ENCODE assay signal across 8 mouse cellular contexts in the genomic region with DNA sequence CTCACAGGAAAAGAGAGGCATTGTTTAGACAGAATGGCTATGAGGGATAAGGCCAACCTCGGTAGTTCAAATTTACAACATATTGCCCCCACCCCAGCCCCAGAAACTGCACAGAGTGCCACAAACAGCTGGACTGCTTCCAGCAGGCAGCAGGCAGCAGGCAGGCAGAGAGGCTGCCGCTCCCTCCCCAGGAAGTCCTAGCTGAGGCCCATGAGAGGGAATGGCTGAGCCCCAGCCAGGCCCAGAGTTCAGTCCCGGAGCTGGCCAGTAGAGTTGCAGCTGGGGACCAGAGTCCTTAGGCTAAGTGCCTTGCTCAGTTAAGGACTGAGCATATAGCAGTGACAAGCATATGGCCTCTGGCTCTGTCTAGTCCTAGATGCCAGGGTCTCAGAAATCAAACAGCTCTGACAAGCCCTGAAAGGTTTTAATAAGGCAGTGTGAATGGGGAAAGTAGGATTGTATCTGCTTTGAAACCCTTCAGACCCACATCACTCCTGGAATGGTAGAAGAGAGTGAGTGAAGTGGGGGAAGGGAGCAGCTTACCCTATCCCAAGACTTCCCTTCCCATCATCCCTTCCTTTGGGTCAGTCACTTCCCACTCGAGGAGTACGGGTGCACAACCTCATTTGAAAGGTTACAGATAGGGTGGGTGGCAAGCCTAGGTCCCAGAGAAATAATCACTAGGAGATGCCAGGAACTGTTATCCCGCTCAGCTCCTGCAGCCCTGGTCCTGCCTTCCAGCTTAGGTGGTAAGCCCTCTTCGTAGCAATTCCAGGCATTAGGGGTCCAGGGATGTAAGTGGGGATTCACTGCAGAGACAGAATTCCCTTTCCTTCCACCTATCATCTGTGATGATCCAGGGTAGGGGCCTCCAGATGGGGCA. TPM values are rescaled to one million over a fixed set of nuclear protein-coding genes. Genes with fewer than 3 reads are reported as not detected.
A peak's percentile ranks its signal among the peaks of the same experiment; 100 is the strongest.
DNase-seq lines count a peak whose midpoint lies in the region; TF ChIP-seq lines count a peak whose summit lies in the region.

No protein-coding gene starts in this region.

- H3K79me2 ChIP-seq in heart, adult 2 months (replicated peaks; ENCODE audit: control insufficient read depth, insufficient read depth, low read length), result no peaks in the 10 kb centered on the region
- H3K79me2 ChIP-seq in macrophage (ENCODE audit: inconsistent target), result no peaks in the 10 kb centered on the region

- no peak overlapping the region for H3K9ac ChIP-seq in heart, adult 2 months (ENCODE audit: low read depth, low read length)

- TF ChIP-seq EP300 in heart, adult 2 months (IDR thresholded peaks at IDR 0.05; ENCODE audit: insufficient read depth, low read depth, low read length), result no peak

- peaks cover 24% of the 10 kb centered on the region for H3K4me1 ChIP-seq in heart, adult 2 months (ENCODE audit: control insufficient read depth, insufficient read depth, low read length)
- peaks cover 41% of the 10 kb centered on the region for H3K4me1 ChIP-seq in bone marrow macrophage, adult 2 months (ENCODE audit: control insufficient read depth, insufficient read depth, low read length)

- H3K4me3 ChIP-seq in heart, adult 2 months, result no peak overlapping the region; the same call in 1 of the 2 replicates
- no peak overlapping the region; the same call in 1 of the 2 replicates for H3K4me3 ChIP-seq in bone marrow macrophage, adult 2 months (ENCODE audit: insufficient read depth, low read length)
- H3K4me3 ChIP-seq in macrophage (ENCODE audit: inconsistent target), result no peak overlapping the region

- H3K36me3 ChIP-seq in heart, adult 2 months (ENCODE audit: control insufficient read depth, insufficient read depth, low read length), result no peaks in the 10 kb centered on the region
- H3K36me3 ChIP-seq in macrophage (ENCODE audit: inconsistent target), result no peaks in the 10 kb centered on the region

- no peak; the same call in 1 of the 2 replicates for TF ChIP-seq CTCF in heart, adult 2 months (IDR thresholded peaks at IDR 0.05)
- no peak for TF ChIP-seq CTCF in bone marrow macrophage, adult 2 months (IDR thresholded peaks at IDR 0.05; ENCODE audit: low read depth, low read length)

- intact Hi-C loops in heart, adult 2 months (cut with DNase I), result no loop called here
- intact Hi-C loops in gastrocnemius, postnatal 14 days (cut with DNase I; ENCODE audit: low total_unique reads), result no loop called here

- H3K27me3 ChIP-seq in heart, adult 2 months (ENCODE audit: control insufficient read depth, insufficient read depth, low read length), result no peaks in the 10 kb centered on the region

- TF ChIP-seq POLR2A in heart, adult 2 months (IDR thresholded peaks at IDR 0.05; ENCODE audit: insufficient read depth, low read depth, low read length), result no peak
- no peak for TF ChIP-seq POLR2A in bone marrow macrophage, adult 2 months (IDR thresholded peaks at IDR 0.05; ENCODE audit: borderline replicate concordance, low read depth, low read length)

- WGBS in heart, adult 2 months, result 32% methylated on average over 7 of the region's 7 CpGs
- WGBS in macrophage (ENCODE audit: missing documents), result 45% methylated on average over 7 of the region's 7 CpGs

- H3K27ac ChIP-seq in heart, adult 2 months, result peak overlapping the region; percentile 76
- H3K27ac ChIP-seq in bone marrow macrophage, adult 2 months (ENCODE audit: insufficient read depth, low read depth, low read length), result peak overlapping the region; percentile 86
- peak overlapping the region; percentile 34 for H3K27ac ChIP-seq in macrophage

- peak; percentile 66 to 71 for DNase-seq in heart, adult 2 months
- DNase-seq in heart, adult 8-10 months (ENCODE audit: low spot score), result no peak
- peak; percentile 55 for DNase-seq in gastrocnemius, postnatal 14 days
- peak; percentile 71 for DNase-seq in kidney, postnatal 10 days
- DNase-seq in layer of hippocampus, adult 9-11 months, result no peak
- no peak for DNase-seq in yolk sac, embryonic 10.5 days (ENCODE audit: low spot score)

RNA-seq across cellular contexts. Expression of gene Mpg, which starts 0.8 kb away (rescaled TPM):
- 1 to 10 TPM; 5.1 to 6.2 TPM for total RNA-seq in heart, adult 2 months (2021)
- polyA plus RNA-seq in heart, adult 2 months (2012; rRNA removed), result 5.2 and 6.0 TPM in 2 replicates
- 1 to 10 TPM; 5.5 to 7.7 (median 6.2) TPM for total RNA-seq in heart, adult 8-10 months (2022)
- 13.8 and 15.3 TPM in 2 replicates for polyA plus RNA-seq in bone marrow macrophage, adult 2 months (2012; ENCODE audit: insufficient read depth, insufficient read length, missing spikeins)
- total RNA-seq in gastrocnemius, postnatal 14 days (2021), result 1 to 10 TPM; 7.9 to 9.6 TPM
- 10 to 100 TPM in 16 of 26 experiments, 1 to 10 TPM in 10; 3.0 to 38.9 (median 13.2) TPM for total RNA-seq in macrophage (2018; cell fraction: chromatin; rRNA removed)
- 10 to 100 TPM in 2 of 26 experiments, 1 to 10 TPM in 24; 5.4 to 11.7 (median 7.7) TPM for total RNA-seq in macrophage (2018; cell fraction: cytosol; rRNA removed)
- total RNA-seq in macrophage (2018; cell fraction: nucleus; rRNA removed), result 10 to 100 TPM in 12 of 26 experiments, 1 to 10 TPM in 14; 4.6 to 30.5 (median 9.6) TPM
- 4.6 to 9.9 TPM (median 8.8 TPM) in 3 replicates for polyA plus RNA-seq in macrophage (2018)

RNA-seq across cellular contexts. Expression of gene Rhbdf1, which starts 3.4 kb away (rescaled TPM):
- total RNA-seq in heart, adult 2 months (2021), result 10 to 100 TPM; 22.8 to 23.9 TPM
- 70.3 and 92.8 TPM in 2 replicates for polyA plus RNA-seq in heart, adult 2 months (2012; rRNA removed)
- 10 to 100 TPM; 20.4 to 26.8 (median 23.0) TPM for total RNA-seq in heart, adult 8-10 months (2022)
- 3.4 and 4.7 TPM in 2 replicates for polyA plus RNA-seq in bone marrow macrophage, adult 2 months (2012; ENCODE audit: insufficient read depth, insufficient read length, missing spikeins)
- total RNA-seq in gastrocnemius, postnatal 14 days (2021), result 10 to 100 TPM; 18.4 to 24.4 TPM
- total RNA-seq in macrophage (2018; cell fraction: chromatin; rRNA removed), result 10 to 100 TPM in 6 of 26 experiments, 1 to 10 TPM in 18, under 1 TPM in 1, not detected in 1; 0.68 to 68.6 (median 4.9) TPM
- total RNA-seq in macrophage (2018; cell fraction: cytosol; rRNA removed), result 1 to 10 TPM in 13 of 26 experiments, under 1 TPM in 13; 0.17 to 3.9 (median 0.83) TPM
- 10 to 100 TPM in 2 of 26 experiments, 1 to 10 TPM in 14, under 1 TPM in 9, not detected in 1; 0.30 to 30.7 (median 3.1) TPM for total RNA-seq in macrophage (2018; cell fraction: nucleus; rRNA removed)
- 1.8 to 2.5 TPM (median 2.3 TPM) in 3 replicates for polyA plus RNA-seq in macrophage (2018)

RNA-seq across cellular contexts. Expression of gene Snrnp25, which starts 20.2 kb away (rescaled TPM):
- total RNA-seq in heart, adult 2 months (2021), result 10 to 100 TPM; 10.0 to 13.3 TPM
- polyA plus RNA-seq in heart, adult 2 months (2012; rRNA removed), result 11.8 and 13.8 TPM in 2 replicates
- 10 to 100 TPM in 3 of 4 experiments, 1 to 10 TPM in 1; 9.7 to 14.0 (median 11.8) TPM for total RNA-seq in heart, adult 8-10 months (2022)
- 29.6 and 40.2 TPM in 2 replicates for polyA plus RNA-seq in bone marrow macrophage, adult 2 months (2012; ENCODE audit: insufficient read depth, insufficient read length, missing spikeins)
- 1 to 10 TPM; 8.6 to 8.9 TPM for total RNA-seq in gastrocnemius, postnatal 14 days (2021)
- 1 to 10 TPM in 15 of 26 experiments, not detected in 11; 2.1 to 6.2 (median 3.4) TPM for total RNA-seq in macrophage (2018; cell fraction: chromatin; rRNA removed)
- total RNA-seq in macrophage (2018; cell fraction: cytosol; rRNA removed), result 10 to 100 TPM; 12.1 to 20.7 (median 15.7) TPM
- total RNA-seq in macrophage (2018; cell fraction: nucleus; rRNA removed), result 10 to 100 TPM in 1 of 26 experiments, 1 to 10 TPM in 24, not detected in 1; 1.1 to 10.3 (median 3.5) TPM
- polyA plus RNA-seq in macrophage (2018), result 11.3 to 20.8 TPM (median 18.7 TPM) in 3 replicates

RNA-seq across cellular contexts. Expression of gene Il9r, which starts 25.4 kb away (rescaled TPM):
- total RNA-seq in heart, adult 2 months (2021), result not detected
- 0.03 and 0.37 TPM in 2 replicates for polyA plus RNA-seq in heart, adult 2 months (2012; rRNA removed)
- total RNA-seq in heart, adult 8-10 months (2022), result under 1 TPM in 3 of 4 experiments, not detected in 1; 0.05 to 0.40 (median 0.09) TPM
- polyA plus RNA-seq in bone marrow macrophage, adult 2 months (2012; ENCODE audit: insufficient read depth, insufficient read length, missing spikeins), result not detected in 2 replicates
- total RNA-seq in gastrocnemius, postnatal 14 days (2021), result under 1 TPM in 1 of 2 experiments, not detected in 1; 0.31 TPM
- not detected for total RNA-seq in macrophage (2018; cell fraction: chromatin; rRNA removed)
- total RNA-seq in macrophage (2018; cell fraction: cytosol; rRNA removed), result not detected
- total RNA-seq in macrophage (2018; cell fraction: nucleus; rRNA removed), result not detected
- polyA plus RNA-seq in macrophage (2018), result not detected in 3 replicates

RNA-seq across cellular contexts. Expression of gene Nprl3, which starts 42.0 kb away (rescaled TPM):
- total RNA-seq in heart, adult 2 months (2021), result 10 to 100 TPM; 27.1 to 27.2 TPM
- polyA plus RNA-seq in heart, adult 2 months (2012; rRNA removed), result 59.5 and 79.9 TPM in 2 replicates
- 10 to 100 TPM; 27.3 to 29.9 (median 28.3) TPM for total RNA-seq in heart, adult 8-10 months (2022)
- polyA plus RNA-seq in bone marrow macrophage, adult 2 months (2012; ENCODE audit: insufficient read depth, insufficient read length, missing spikeins), result 14.2 and 18.5 TPM in 2 replicates
- total RNA-seq in gastrocnemius, postnatal 14 days (2021), result 10 to 100 TPM; 17.8 to 19.2 TPM
- total RNA-seq in macrophage (2018; cell fraction: chromatin; rRNA removed), result 100 to 1,000 TPM in 9 of 26 experiments, 10 to 100 TPM in 17; 27.5 to 149 (median 85.2) TPM
- total RNA-seq in macrophage (2018; cell fraction: cytosol; rRNA removed), result 10 to 100 TPM in 4 of 26 experiments, 1 to 10 TPM in 22; 4.0 to 13.4 (median 7.6) TPM
- 10 to 100 TPM; 10.6 to 78.2 (median 34.5) TPM for total RNA-seq in macrophage (2018; cell fraction: nucleus; rRNA removed)
- 7.4 to 12.0 TPM (median 10.5 TPM) in 3 replicates for polyA plus RNA-seq in macrophage (2018)

Comparison
In these comparisons a context has a peak if more than half of its experiments do, and no peak if none do; other contexts are left out.
1. DNase-seq: peak in heart, adult 2 months (2 of 2), gastrocnemius, postnatal 14 days (single experiment) and kidney, postnatal 10 days (single experiment); none in heart, adult 8-10 months (single experiment), layer of hippocampus, adult 9-11 months (single experiment) and yolk sac, embryonic 10.5 days (single experiment).
2. H3K27ac ChIP-seq: peak in every context shown above with its lines; median percentile 86 in bone marrow macrophage, adult 2 months; 76 in heart, adult 2 months; 34 in macrophage.